Mouse (Mus musculus) liver, embryonic 13.5 days (tissue): ENCODE data around the gene Myt1l. TPM values are rescaled to one million over a fixed set of nuclear protein-coding genes. Genes with fewer than 3 reads are reported as not detected.

Source experiments
- ATAC-seq: fragments of 200-750 bp; cut with Nextera tagmentation; 2 replicates; pipeline ENCODE4 v1.8.0; 2017; ENCODE audit warnings: low read depth, mild to moderate bottlenecking, moderate number of reproducible peaks, moderate library complexity
- DNase-seq: peaks from one replicate; pipeline ENCODE4 v3.0.0; 2022
- H3K27ac ChIP-seq: fragments of 300-500 bp; sonication (generic); 2 replicates; pipeline ENCODE4 v1.5.1; 2015; ENCODE audit warnings: moderate library complexity, mild to moderate bottlenecking, inconsistent platforms
- H3K27me3 ChIP-seq: fragments of 300-500 bp; sonication (generic); 2 replicates; pipeline ENCODE4 v1.6.1; 2015; ENCODE audit warnings: mild to moderate bottlenecking, inconsistent platforms
- H3K36me3 ChIP-seq: fragments of 300-500 bp; sonication (generic); 2 replicates; pipeline ENCODE4 v1.6.1; 2015; ENCODE audit warnings: mild to moderate bottlenecking, inconsistent platforms
- H3K4me1 ChIP-seq: fragments of 300-500 bp; sonication (generic); replicated peaks from 2 replicates; pipeline ENCODE4 v1.6.1; 2015; ENCODE audit warnings: inconsistent platforms
- H3K4me2 ChIP-seq: fragments of 300-500 bp; sonication (generic); 2 replicates; pipeline ENCODE4 v1.6.1; 2015; ENCODE audit warnings: inconsistent platforms, mild to moderate bottlenecking, moderate library complexity
- H3K4me3 ChIP-seq: fragments of 300-500 bp; sonication (generic); replicated peaks from 2 replicates; pipeline ENCODE4 v1.5.1; 2015; ENCODE audit warnings: mild to moderate bottlenecking, inconsistent platforms
- H3K9ac ChIP-seq: fragments of 300-500 bp; sonication (generic); 2 replicates; pipeline ENCODE4 v1.6.1; 2015; ENCODE audit warnings: mild to moderate bottlenecking, inconsistent platforms
- H3K9me3 ChIP-seq: fragments of 300-500 bp; sonication (generic); replicated peaks from 2 replicates; pipeline ENCODE4 v1.6.1; 2016; ENCODE audit warnings: inconsistent platforms
- WGBS: fragments of 180-500 bp; shearing (Covaris S2); methylation state at CpG from one replicate; pipeline ENCODE4 v1.1.7; 2015; ENCODE audit not compliant: insufficient replicate concordance; 5-methylcytosine and 5-hydroxymethylcytosine counted together
- polyA plus RNA-seq: library from polyadenylated mRNA; unstranded; fragments of >200 nt; fragmentation: Nextera tagmentation; extraction: Ambion mirVana; gene quantifications from 2 replicates; pipeline ENCODE4 v1.2.1, GENCODE M21; 2015

The Myt1l gene
- polyA plus RNA-seq, 1 experiment from 2014 or later: 0.55 TPM

DNA sequence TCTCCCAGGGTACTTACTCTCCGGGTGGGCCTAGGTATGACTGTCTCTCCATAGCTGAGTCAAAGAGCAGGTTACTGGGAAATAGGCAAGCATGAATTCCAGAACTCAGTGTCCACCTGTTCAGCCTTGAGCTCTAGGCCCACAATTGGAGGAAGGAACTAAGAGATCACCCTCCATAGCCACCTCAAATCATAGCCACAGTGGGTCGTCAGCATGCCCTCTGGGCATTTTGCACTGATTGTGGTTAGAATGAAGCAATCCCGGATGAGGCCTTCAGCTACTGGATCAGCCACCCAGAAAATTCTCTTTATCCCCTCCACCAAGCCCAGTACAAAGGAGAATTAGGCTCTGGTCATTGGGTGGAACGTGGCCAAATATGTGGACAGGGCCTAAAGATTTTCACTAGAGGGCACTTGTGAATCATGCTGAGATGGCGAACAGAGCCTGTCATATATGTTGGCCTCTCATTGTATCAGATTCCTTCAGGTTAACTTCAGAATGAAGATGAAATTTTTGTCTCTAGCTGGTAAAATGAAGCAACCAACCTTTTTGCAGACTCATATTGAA, 267.0 kb downstream of the Myt1l start:
- no peak overlapping the region for H3K4me3 ChIP-seq
- ATAC-seq: no peak
- no peak overlapping the region for H3K4me2 ChIP-seq
- no peak overlapping the region for H3K27ac ChIP-seq
- no peaks in the 10 kb centered on the region for H3K36me3 ChIP-seq
- DNase-seq: no peak
- no peak overlapping the region for H3K9ac ChIP-seq
- WGBS: 49% methylated on average over 5 of the region's 5 CpGs
- no peaks in the 10 kb centered on the region for H3K9me3 ChIP-seq
- no peaks in the 10 kb centered on the region for H3K4me1 ChIP-seq
- H3K27me3 ChIP-seq: no peaks in the 10 kb centered on the region

DNA sequence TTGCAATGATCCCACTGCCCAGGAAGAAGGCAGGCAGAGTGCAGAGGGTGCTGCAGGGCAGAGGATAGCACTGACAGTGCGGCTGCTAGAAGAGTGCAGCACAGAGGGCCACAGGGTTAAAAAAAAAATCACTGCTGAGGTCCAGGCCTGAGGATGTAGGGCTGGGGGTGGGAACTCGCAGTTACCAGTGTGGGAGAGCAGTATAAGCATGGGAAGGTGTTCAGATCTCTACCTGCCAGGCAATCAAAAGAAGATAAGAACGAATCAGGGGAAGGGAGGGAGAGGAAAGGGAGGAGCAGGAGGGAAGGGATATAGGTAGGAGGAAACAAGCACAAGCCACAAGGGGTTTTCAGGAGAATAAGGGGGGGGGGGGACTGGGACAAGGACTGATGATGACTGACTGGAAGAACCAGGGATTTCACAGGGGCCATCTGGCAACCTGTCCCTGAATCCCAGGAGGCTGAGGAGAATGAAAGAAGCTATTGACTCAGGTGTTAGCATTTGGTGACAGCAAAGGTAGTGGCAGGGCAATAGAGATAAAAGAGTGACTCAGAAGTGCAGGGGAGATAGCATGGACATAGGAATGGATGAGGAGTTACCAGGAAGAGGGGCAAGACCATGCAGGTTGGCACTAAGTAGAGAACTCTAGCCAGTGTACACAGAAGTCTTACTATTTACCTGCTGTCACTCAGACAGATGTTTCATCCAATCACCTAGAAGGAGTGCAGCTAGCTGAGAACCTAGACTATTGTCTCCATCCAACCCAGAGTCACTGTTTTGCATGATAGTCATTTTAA, 270.6 kb downstream of the Myt1l start:
- H3K9me3 ChIP-seq: no peaks in the 10 kb centered on the region
- H3K4me1 ChIP-seq: no peaks in the 10 kb centered on the region
- DNase-seq (no peak), ATAC-seq (no peak)
- no peak overlapping the region for H3K9ac ChIP-seq
- WGBS: 32% methylated on average over 3 of the region's 3 CpGs
- no peak overlapping the region for H3K27ac ChIP-seq
- H3K27me3 ChIP-seq: no peaks in the 10 kb centered on the region
- H3K4me2 ChIP-seq: no peak overlapping the region
- no peak overlapping the region for H3K4me3 ChIP-seq
- H3K36me3 ChIP-seq: no peaks in the 10 kb centered on the region

DNA sequence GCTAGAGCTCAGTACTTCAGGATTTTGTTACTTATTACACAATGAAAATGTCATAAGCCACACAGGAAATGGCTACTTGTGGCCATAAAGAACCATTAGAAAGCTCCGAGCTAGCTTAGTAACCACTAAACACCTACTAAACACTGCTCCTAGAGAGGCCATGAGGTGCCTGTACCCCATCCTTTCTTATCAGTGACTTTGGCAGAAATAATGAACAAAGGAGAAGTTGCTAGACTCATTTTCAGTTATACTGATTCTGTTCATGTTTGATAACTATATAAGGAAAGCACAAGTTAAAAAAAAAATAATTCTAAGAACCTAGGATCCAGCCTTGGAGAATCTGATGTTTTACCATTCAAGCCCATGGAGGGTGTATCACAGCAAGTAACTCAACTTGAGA, 278.2 kb downstream of the Myt1l start:
- H3K4me2 ChIP-seq: no peak overlapping the region
- no peak overlapping the region for H3K27ac ChIP-seq
- H3K4me1 ChIP-seq: no peaks in the 10 kb centered on the region
- H3K9me3 ChIP-seq: no peaks in the 10 kb centered on the region
- 20% methylated on average over 1 of the region's 1 CpGs for WGBS
- no peak for ATAC-seq
- H3K27me3 ChIP-seq: no peaks in the 10 kb centered on the region
- no peak overlapping the region for H3K4me3 ChIP-seq
- H3K36me3 ChIP-seq: no peaks in the 10 kb centered on the region
- H3K9ac ChIP-seq: no peak overlapping the region
- no peak for DNase-seq

DNA sequence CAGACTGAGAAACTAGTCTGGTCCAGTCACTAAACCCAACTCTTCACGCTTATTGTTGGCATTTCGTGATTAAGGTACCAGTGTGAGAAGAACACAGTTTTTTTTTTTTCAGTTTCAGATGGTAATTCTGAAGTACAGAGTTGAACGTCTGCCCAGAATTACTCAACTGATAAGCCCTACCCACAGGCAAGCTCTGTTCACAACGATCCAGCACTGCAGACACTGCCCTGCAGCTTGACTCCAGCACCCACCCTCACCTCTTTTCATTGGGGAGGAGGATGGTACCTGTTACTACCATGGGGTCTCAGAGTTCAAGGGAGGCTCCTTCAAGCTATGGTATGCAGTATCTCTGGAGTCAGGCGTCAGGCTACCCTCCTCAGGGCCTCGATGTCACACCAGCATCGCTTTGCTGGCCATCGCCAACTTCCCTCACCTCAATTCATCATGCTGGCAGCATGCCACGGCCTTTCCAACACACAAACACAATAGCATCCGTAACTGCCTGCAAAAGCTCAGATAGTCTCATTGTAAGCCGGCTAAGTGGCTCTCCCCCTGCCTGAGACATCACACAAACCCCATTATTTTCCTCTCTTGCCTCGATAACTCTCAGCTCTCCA, 281.5 kb downstream of the Myt1l start:
- H3K27ac ChIP-seq: no peak overlapping the region
- no peak overlapping the region for H3K9ac ChIP-seq
- no peaks in the 10 kb centered on the region for H3K9me3 ChIP-seq
- H3K4me2 ChIP-seq: no peak overlapping the region
- H3K4me3 ChIP-seq: no peak overlapping the region
- no peak for DNase-seq
- H3K4me1 ChIP-seq: no peaks in the 10 kb centered on the region
- WGBS: 52% methylated on average over 12 of the region's 12 CpGs
- no peaks in the 10 kb centered on the region for H3K36me3 ChIP-seq
- H3K27me3 ChIP-seq: no peaks in the 10 kb centered on the region
- no peak for ATAC-seq

DNA sequence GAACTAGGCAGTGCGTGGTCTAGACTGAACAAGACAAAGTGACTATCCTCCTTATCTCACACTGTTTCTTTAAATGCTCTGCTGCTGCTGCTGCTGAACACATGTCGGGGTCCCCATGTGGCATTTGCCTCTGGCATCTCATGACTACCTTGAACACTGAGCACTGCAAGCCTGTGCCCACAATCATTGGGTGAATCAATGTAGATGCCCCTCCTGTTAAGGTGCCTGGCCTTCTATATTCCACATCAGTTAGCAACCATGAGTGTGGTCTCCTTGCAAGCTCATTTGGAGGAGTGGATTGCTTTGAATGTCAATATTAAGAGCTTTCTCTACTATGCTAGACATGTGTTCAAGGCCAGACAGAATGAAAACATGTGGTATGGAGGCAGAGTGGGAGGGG, 287.3 kb downstream of the Myt1l start:
- Histone ChIP-seq H3K4me1 (no peaks in the 10 kb centered on the region), H3K9ac (no peak overlapping the region), H3K4me3 (no peak overlapping the region), H3K9me3 (no peaks in the 10 kb centered on the region), H3K27me3 (no peaks in the 10 kb centered on the region), H3K4me2 (no peak overlapping the region), H3K27ac (no peak overlapping the region), H3K36me3 (no peaks in the 10 kb centered on the region)
- ATAC-seq (no peak), DNase-seq (no peak)
- WGBS: 47% methylated on average over 2 of the region's 2 CpGs

DNA sequence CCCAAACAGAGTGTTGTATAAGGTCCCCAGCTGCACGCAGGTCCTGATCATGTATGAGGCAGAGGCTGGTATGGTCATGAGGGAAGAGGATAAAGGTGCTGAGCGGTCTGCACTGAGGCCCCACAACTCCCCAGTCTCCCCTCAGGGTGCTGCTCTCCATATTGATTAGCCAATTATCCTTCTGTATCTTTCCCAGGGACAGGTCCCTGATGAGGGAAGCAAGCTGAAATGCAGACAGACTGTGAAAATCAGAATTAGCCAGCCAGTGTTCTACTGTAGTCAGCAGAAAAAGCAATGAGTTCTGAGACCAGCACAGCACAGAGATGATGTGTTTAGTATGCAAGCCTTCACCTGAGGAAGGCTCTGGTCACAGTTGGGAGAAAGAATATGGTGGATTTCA, 287.9 kb downstream of the Myt1l start:
- no peak for DNase-seq
- 66% methylated on average over 2 of the region's 2 CpGs for WGBS
- Histone ChIP-seq H3K27me3 (no peaks in the 10 kb centered on the region), H3K4me1 (no peaks in the 10 kb centered on the region), H3K9ac (no peak overlapping the region), H3K4me2 (no peak overlapping the region), H3K36me3 (no peaks in the 10 kb centered on the region), H3K4me3 (no peak overlapping the region), H3K27ac (no peak overlapping the region), H3K9me3 (no peaks in the 10 kb centered on the region)
- no peak for ATAC-seq

DNA sequence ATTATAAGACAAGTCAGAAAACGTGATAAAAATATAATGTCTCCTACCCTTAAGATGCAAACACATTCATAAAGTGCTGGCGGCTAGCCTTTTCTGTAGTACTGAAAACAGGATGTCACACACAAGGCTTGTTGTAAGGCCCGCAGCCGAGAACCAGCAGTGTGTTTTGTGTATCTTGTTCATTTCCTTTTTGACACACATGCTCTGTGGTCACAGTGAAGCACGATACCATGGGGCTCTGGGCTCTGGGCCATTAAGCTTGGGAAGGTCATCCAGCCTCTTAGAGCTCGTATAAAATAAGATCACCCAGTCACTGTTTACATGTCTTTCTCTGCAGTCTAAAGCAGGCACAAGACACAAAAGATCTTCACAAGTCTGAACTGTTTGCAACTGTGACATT, 288.6 kb downstream of the Myt1l start:
- no peak for ATAC-seq
- DNase-seq: no peak
- Histone ChIP-seq H3K9ac (no peak overlapping the region), H3K4me3 (no peak overlapping the region), H3K36me3 (no peaks in the 10 kb centered on the region), H3K27ac (no peak overlapping the region), H3K27me3 (no peaks in the 10 kb centered on the region), H3K4me2 (no peak overlapping the region), H3K4me1 (no peaks in the 10 kb centered on the region), H3K9me3 (no peaks in the 10 kb centered on the region)
- 42% methylated on average over 6 of the region's 6 CpGs for WGBS

DNA sequence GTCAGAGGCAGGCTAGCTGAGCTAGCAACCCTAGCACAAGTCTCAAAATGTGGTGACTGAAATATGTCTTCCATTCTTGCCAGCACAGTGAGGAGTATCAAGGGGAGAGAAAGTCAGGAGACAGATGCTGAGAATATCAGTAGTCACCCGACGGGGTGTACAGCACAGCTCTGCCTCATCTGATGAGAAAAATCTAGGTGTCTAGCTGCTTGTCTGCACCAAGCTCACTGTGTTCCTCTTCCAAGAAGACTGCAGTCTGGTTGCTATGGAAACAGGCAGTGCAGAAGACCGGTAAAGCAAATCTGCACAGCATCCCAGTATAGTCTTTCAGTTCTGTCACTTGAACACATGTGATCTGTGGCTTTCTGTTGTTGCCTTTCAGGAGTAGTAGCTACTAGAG, 294.0 kb downstream of the Myt1l start:
- no peaks in the 10 kb centered on the region for H3K36me3 ChIP-seq
- ATAC-seq (no peak), DNase-seq (no peak)
- no peak overlapping the region for H3K4me3 ChIP-seq
- no peak overlapping the region for H3K9ac ChIP-seq
- H3K27me3 ChIP-seq: no peaks in the 10 kb centered on the region
- H3K4me1 ChIP-seq: no peaks in the 10 kb centered on the region
- no peak overlapping the region for H3K27ac ChIP-seq
- no peaks in the 10 kb centered on the region for H3K9me3 ChIP-seq
- 67% methylated on average over 3 of the region's 3 CpGs for WGBS
- no peak overlapping the region for H3K4me2 ChIP-seq

DNA sequence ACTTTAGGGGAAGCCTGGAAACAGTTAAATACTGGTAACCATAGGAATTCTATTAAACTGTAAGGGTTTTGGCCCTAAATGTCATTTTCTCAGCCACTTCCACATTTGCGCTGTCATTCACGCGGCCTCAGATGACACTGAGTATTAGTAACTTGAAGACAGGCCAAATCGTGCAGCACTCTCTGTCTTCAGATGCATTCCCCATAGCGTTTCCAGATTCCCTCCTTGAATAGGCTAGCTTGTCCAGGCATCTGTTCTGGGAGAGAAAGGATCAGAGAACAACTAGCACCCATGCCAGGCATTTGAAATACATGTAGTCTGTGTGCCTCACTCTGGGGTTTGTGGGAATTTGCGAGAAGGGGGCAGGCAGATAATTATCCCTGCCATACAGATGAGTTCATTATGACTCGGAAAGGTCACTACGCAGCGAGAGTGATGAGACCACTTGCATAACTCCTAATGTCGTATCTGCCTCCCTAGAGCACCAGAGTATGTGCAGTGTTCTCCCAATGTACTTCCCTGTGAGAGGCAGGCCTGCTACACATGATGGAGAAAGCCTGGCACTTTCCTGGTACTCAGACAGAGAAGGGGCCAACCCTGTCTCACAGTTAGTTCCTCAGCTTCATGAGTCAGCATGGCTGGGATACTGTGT, 295.7 kb downstream of the Myt1l start:
- no peaks in the 10 kb centered on the region for H3K27me3 ChIP-seq
- DNase-seq (no peak), ATAC-seq (no peak)
- 72% methylated on average over 10 of the region's 10 CpGs for WGBS
- H3K9ac ChIP-seq: no peak overlapping the region
- no peaks in the 10 kb centered on the region for H3K4me1 ChIP-seq
- no peaks in the 10 kb centered on the region for H3K9me3 ChIP-seq
- H3K4me3 ChIP-seq: no peak overlapping the region
- H3K36me3 ChIP-seq: no peaks in the 10 kb centered on the region
- no peak overlapping the region for H3K4me2 ChIP-seq
- H3K27ac ChIP-seq: no peak overlapping the region

DNA sequence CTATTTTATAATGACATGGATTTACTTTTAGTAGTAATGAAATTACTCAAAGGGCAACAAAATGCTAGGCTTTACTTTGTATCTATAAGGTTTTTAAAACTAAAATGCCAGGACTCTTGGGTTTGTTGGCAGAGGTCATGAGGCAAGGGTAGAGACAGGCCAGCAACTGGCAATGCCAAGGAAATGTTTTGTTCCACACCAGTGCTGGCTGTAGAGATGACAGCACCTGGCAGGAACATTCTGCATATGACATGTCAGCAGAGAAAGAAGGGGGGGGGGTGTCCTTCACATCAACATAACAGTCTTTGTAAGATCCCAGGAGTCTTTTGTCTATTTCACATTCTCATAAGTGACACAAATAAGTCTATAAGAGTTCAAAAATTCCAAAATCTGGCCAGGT, 302.4 kb downstream of the Myt1l start:
- H3K4me2 ChIP-seq: no peak overlapping the region
- no peak overlapping the region for H3K9ac ChIP-seq
- no peak overlapping the region for H3K27ac ChIP-seq
- H3K27me3 ChIP-seq: no peaks in the 10 kb centered on the region
- H3K4me3 ChIP-seq: no peak overlapping the region
- H3K9me3 ChIP-seq: no peaks in the 10 kb centered on the region
- DNase-seq: no peak
- no peaks in the 10 kb centered on the region for H3K4me1 ChIP-seq
- no peaks in the 10 kb centered on the region for H3K36me3 ChIP-seq
- no peak for ATAC-seq

DNA sequence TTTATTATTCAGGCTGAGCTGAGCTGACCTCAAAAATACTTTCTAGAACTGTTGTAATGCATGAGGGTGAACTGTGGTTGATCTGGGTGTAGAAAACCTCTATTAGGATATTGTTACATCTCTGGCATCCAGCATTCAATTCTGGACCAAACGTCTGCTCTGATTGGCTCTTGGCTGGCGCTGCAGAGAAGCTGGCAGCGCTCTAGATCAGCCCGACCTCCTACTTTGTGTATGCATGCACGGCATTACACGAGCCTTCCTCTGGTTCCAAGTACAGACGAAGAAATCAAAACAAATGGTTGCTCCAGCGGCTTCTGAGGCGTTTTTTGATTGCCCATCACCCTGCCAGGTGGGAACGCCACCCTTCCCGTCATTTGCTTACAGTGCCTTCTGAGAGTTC, 303.2 kb downstream of the Myt1l start:
- no peaks in the 10 kb centered on the region for H3K4me1 ChIP-seq
- H3K4me3 ChIP-seq: no peak overlapping the region
- WGBS: 61% methylated on average over 11 of the region's 11 CpGs
- H3K36me3 ChIP-seq: no peaks in the 10 kb centered on the region
- no peak overlapping the region for H3K27ac ChIP-seq
- ATAC-seq: no peak
- H3K4me2 ChIP-seq: no peak overlapping the region
- DNase-seq: no peak
- no peaks in the 10 kb centered on the region for H3K9me3 ChIP-seq
- no peaks in the 10 kb centered on the region for H3K27me3 ChIP-seq
- no peak overlapping the region for H3K9ac ChIP-seq
